Mouse (Mus musculus): ENCODE results near the gene Ccdc91.

The Ccdc91 gene

GRCm38 (mm10) chr6:147574454-147575182, 99.0 kb downstream of the Ccdc91 start:
- no peak for DNase-seq

GRCm38 (mm10) chr6:147575183-147575784, 99.7 kb downstream of the Ccdc91 start:
- no peak for DNase-seq

GRCm38 (mm10) chr6:147587675-147588074, 112.0 kb downstream of the Ccdc91 start:
- DNase-seq, result peak; percentile 18

GRCm38 (mm10) chr6:147606666-147607065, 131.0 kb downstream of the Ccdc91 start:
- DNase-seq, result no peak

- DNase-seq, result no peak
These were observed 132.0 kb downstream of the Ccdc91 start for GRCm38 (mm10) chr6:147607613-147608012.

GRCm38 (mm10) chr6:147615306-147615705, 139.7 kb downstream of the Ccdc91 start:
- DNase-seq, result no peak

- no peak for DNase-seq
These were observed 147.5 kb downstream of the Ccdc91 start for GRCm38 (mm10) chr6:147623142-147623541.

- DNase-seq, result no peak
These were observed 160.8 kb downstream of the Ccdc91 start for GRCm38 (mm10) chr6:147636464-147636863.

GRCm38 (mm10) chr6:147643875-147644274, 168.2 kb downstream of the Ccdc91 start:
- DNase-seq, result no peak

GRCm38 (mm10) chr6:147644391-147644790, 168.8 kb downstream of the Ccdc91 start:
- DNase-seq, result no peak

GRCm38 (mm10) chr6:147646401-147646968, 170.9 kb downstream of the Ccdc91 start:
- no peak for DNase-seq

- no peak for DNase-seq
These were observed 182.4 kb downstream of the Ccdc91 start for GRCm38 (mm10) chr6:147658025-147658424.

GRCm38 (mm10) chr6:147660718-147661117, 185.1 kb downstream of the Ccdc91 start:
- no peak for DNase-seq

GRCm38 (mm10) chr6:147661841-147662240, 186.2 kb downstream of the Ccdc91 start:
- no peak for DNase-seq

- DNase-seq, result no peak
These were observed 187.0 kb downstream of the Ccdc91 start for GRCm38 (mm10) chr6:147662610-147663009.

- peak; percentile 40 for DNase-seq
These were observed 188.7 kb downstream of the Ccdc91 start for GRCm38 (mm10) chr6:147664339-147664738.

GRCm38 (mm10) chr6:147671366-147671765, 195.7 kb downstream of the Ccdc91 start:
- DNase-seq, result no peak

- no peak for DNase-seq
These were observed 196.9 kb downstream of the Ccdc91 start for GRCm38 (mm10) chr6:147672481-147672880.

GRCm38 (mm10) chr6:147675022-147675733, 199.6 kb downstream of the Ccdc91 start:
- no peak for DNase-seq

GRCm38 (mm10) chr6:147676214-147676613, 200.6 kb downstream of the Ccdc91 start:
- no peak for DNase-seq

Measured in kidney, postnatal 14 days (tissue).